Mouse (Mus musculus): Measurements from ENCODE around the gene Spata13.

Spata13 gene

GRCm38 (mm10) chr14:60796600-60797322 lies 163.0 kb downstream of the Spata13 start:
- DNase-seq, result no peak

- DNase-seq, result no peak
These were observed 163.8 kb downstream of the Spata13 start for GRCm38 (mm10) chr14:60797596-60797995.

GRCm38 (mm10) chr14:60798721-60799120 lies 164.9 kb downstream of the Spata13 start:
- no peak for DNase-seq

GRCm38 (mm10) chr14:60799762-60800728 lies 166.2 kb downstream of the Spata13 start:
- DNase-seq, result no peak

- no peak for DNase-seq
These were observed 168.2 kb downstream of the Spata13 start for GRCm38 (mm10) chr14:60802026-60802425.

- no peak for DNase-seq
These were observed 171.2 kb downstream of the Spata13 start for GRCm38 (mm10) chr14:60804978-60805377.

GRCm38 (mm10) chr14:60805871-60806270 lies 172.1 kb downstream of the Spata13 start:
- DNase-seq, result no peak

- no peak for DNase-seq
These were observed 173.1 kb downstream of the Spata13 start for GRCm38 (mm10) chr14:60806891-60807344.

- no peak for DNase-seq
These were observed 176.1 kb downstream of the Spata13 start for GRCm38 (mm10) chr14:60809881-60810280.

- DNase-seq, result no peak
These were observed 177.7 kb downstream of the Spata13 start for GRCm38 (mm10) chr14:60811547-60811946.

Measured in cerebellum, adult 9-11 months (tissue).